Mouse (Mus musculus): ENCODE data around the gene Aanat. TPM values are rescaled to one million over a fixed set of nuclear protein-coding genes. Genes with fewer than 3 reads are reported as not detected.

Aanat gene
- under 1 TPM; 0.33 to 0.77 TPM for total RNA-seq (2021)

GRCm38 (mm10) chr11:116586310-116586709 is at the start of gene Aanat:
Gene Aanat (plus strand): TSS chr11:116586432.
- no peak for DNase-seq

GRCm38 (mm10) chr11:116536685-116537084 is 49.5 kb upstream of the Aanat start:
- DNase-seq = no peak

DNA sequence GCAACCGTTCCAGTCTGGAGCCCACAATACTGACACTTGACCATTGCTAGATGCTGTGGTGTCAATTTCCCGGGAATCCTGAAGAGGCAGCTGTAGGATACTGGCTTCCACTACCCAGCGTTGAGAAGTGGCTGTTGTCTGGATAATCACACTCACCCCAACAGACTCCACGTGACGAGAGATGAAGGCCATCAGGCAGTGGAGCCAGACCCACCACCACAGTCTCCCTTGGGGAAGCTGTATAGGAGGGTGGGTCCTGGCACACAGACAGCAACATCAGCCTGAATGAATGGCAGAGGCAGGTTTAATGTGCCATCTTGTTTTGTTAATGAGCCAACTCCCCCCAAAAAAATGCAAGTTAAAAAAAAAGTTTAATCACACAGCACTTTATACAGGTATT is 48.8 kb upstream of the Aanat start:
- no peak for DNase-seq

- DNase-seq = no peak
These were observed 48.0 kb upstream of the Aanat start for GRCm38 (mm10) chr11:116538142-116538735.

DNA sequence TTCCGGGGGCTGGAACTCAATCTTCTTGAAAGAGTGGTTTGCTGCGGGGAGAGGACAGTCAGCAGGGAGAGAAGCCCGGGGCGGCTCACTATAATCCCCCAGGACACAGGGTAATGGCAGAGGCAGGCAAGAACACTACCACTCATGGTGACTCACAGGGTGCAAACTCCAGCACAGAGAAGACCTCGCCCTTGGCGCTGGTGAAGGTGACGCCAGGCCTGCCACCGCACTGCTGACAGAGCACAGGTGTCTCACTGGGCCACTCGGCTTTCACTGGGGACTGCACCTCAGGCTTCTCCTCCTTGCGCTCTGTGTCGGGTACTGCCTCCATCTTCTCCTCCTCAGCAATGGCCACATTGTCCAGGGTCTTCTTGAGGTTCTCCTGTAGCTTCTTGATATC is 45.0 kb upstream of the Aanat start:
- DNase-seq = no peak

DNA sequence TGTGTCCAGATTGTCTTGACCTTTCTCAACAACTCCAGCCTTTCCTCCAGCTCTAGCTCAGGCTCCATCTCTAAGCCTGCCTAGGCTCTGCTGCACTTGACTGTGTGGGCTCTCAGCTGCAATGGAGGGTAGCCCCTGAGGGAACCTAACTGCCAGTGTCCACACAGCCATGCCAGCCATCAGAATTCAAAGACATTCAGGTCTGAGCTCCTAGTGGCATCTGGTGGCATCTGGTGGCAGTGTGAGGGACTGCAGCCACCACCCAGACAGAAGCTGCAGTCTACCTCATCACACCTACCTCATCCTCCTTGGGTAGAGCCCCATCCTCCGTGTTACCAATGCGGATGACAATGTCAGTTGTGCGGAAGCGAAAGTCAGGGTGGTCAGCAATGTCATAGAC is 43.1 kb upstream of the Aanat start:
- DNase-seq = no peak

GRCm38 (mm10) chr11:116547296-116548060 is 38.8 kb upstream of the Aanat start:
- no peak for DNase-seq

DNA sequence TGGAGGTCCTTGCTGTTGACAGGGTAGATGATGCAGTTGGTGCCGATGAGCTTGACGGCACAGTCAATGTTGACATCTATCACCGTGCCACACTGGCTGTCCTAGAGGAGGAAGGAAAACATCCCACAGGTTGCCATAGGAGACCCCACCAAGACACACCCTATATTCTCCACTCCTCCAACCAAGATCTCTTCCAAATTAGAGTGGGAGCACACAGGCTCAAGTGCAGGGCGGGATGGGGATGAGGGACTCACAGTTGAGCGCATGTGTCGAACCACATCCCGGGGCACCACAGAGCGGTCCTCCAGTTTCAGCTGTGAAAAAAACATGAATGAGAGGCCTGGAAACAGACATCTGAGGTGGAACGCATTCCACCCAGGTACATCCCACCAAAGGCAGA is 37.5 kb upstream of the Aanat start:
- no peak for DNase-seq

GRCm38 (mm10) chr11:116549273-116550038 is 36.8 kb upstream of the Aanat start:
- no peak for DNase-seq

- no peak for DNase-seq
These were observed 35.5 kb upstream of the Aanat start for GRCm38 (mm10) chr11:116550748-116551147.

DNA sequence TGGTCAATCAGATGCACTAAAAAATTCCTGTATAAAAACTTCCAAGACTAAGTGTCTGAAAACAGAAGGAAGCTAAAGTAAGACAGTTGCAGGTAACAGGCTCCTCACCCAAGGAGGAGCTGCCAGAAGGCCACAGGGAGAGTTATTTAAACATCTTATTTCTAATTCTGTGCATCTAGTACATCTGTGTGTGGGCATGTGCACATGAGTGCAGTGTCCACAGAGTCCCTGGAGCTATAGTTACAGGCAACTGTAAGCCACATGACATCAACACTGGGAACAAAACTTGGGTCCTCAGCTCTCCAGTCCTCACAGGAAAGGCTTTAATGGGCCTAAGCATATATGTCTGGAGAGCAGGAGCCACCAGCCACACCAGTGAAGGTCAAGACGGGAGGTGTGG is 34.0 kb upstream of the Aanat start:
- no peak for DNase-seq

DNA sequence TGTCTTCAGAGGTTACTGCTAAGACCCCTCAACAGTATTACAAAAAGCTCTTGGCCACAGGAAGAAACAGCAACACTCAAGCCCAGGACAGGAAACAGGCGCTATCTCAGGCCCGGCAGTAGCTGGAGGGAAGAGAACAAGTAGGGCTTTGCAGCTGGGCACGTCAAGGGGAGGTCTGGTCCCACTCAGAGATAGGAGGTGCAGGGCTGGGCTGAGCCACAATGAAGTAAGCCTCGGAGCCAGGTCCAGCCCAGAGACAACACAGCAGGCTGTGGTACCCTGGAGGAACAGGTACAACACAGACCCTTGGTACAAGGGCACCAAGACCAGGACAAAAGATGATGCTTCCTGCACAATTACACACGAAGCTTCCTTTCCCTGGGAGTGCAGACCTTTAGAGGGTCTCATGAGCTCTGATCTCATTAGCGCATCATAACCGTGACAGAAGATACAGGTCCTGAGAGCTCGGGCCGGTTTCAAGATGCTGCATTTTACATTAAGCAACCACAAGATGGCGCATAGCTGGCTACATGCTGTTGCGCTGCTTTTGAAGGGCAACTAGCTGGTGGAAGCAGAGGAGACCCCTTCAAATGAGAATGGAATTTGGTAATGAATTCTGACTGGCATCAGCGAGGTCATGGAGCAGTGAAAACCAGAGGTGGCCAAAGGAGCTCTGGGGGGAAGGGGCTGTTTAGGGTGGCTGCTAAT is 31.9 kb upstream of the Aanat start:
- no peak for DNase-seq

- no peak for DNase-seq
These were observed 30.7 kb upstream of the Aanat start for GRCm38 (mm10) chr11:116555572-116555971.

DNA sequence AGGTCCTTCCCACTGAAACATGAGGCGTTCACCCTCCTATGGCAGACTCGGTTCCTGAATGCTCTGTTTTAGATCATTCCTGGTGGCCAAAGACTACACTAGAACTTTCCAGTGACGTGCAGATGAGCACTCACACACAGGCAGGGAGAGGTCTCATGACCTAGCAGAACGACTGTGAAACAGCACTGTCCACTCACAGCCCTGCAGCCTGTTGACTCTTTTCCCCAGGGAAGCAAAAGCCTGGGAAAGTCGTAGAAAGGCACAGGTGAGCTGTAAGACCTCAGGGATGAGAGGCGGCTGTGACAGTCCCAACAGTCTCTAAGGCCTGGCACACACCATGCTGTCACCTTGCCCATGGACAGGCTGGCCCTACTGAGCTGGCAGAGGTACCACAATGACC is 29.9 kb upstream of the Aanat start:
- DNase-seq = no peak

- no peak for DNase-seq
These were observed 20.8 kb upstream of the Aanat start for GRCm38 (mm10) chr11:116565283-116566041.

DNA sequence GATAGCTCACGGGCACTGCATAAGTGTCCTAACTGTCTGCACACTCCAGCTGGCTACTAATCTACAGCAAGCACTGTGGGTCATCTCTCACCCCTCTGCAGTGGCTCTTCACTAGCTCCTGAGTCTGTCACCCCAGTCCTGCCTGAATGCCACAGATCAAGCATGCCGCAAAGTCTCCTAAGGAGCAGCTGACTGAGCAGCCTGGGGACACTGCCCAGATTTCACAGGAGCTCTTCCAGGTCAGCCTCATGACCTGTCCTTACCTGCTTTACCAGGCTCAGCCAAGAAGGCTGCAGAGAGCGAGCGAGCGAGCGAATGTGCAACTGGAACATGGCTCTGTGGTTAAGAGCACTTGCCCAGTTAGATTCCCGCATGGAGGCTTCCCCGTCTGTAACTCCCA is 18.7 kb upstream of the Aanat start:
- DNase-seq = no peak

GRCm38 (mm10) chr11:116570821-116571220 is 15.4 kb upstream of the Aanat start:
- DNase-seq = no peak

DNA sequence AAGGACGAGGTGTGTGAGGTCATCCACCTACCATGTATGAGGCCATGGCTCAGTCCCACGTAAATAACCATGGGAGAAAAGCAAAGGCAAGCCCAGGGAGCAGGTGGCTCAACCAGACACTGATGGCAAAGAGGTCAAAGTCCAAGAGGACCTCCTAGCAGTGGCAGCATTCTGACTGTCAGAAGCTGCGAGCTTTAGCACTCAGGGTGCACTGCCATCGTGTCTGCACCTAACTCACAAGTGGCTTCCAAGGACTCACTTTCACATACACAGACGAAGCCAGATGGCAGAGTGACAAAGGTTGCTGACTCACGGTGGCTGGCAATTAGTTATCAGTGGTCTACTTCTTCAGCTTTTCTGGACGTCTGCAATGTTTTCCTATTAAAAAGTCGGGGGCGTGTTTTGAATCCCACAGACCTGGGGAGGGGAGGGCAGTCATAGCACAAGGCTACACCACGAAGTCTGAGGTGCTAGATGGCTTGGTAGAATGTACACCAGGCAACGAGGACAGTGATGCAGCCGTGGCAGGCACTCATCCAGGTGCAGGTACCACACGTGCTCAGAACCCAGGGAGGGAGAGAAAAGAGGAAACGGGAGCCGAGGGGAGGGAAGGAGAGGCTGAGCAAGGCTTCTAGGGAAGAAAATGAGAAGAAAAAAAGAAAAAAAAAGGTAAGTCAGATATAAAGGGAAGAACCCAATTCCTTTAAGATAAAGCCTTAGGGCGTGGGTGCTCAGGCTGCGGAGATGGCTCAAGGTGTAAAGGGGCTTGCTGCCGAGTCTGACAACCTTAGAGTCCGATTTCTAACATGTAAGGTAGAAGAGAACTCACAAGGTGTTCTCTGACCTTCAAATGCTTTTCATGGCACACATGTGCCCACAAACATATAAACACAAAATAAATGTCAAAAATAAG is 14.2 kb upstream of the Aanat start:
- DNase-seq = no peak

- DNase-seq = peak; percentile 40 to 44
These were observed 13.3 kb upstream of the Aanat start for GRCm38 (mm10) chr11:116572756-116573543.

- DNase-seq = no peak
These were observed 11.7 kb upstream of the Aanat start for GRCm38 (mm10) chr11:116574486-116574885.
